Mouse (Mus musculus): ENCODE measurements around the gene Plin5.
A peak's percentile ranks its signal among the peaks of the same experiment; 100 is the strongest.

The Plin5 gene

GRCm38 (mm10) chr17:56117251-56117710 lies at the start of gene Plin5:
Plin5 (minus strand) TSS chr17:56117596.
- peak; percentile 69 for DNase-seq (ENCODE audit: low spot score)

- no peak for DNase-seq (ENCODE audit: low spot score)
Observed at GRCm38 (mm10) chr17:56165671-56166070, 48.3 kb upstream of the Plin5 start.

DNA sequence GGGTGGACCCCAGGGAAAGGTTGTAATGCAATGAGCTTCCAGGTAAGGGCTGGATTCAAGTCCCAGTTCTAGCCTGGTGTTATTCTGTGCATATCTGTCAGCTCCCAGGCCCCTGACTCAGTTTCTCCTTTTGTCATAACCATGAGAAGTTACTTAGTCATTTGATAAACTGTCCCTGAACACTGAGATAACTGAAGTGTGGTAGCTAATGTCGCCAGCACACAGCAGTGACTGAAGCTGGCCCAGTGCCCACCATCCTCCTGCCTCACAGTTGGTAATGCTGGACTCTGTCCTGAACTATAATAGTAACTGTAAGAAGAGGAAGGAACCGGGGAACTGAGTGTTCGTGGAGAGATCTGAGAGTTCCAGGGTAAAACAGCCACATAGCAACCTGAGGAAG lies 47.1 kb upstream of the Plin5 start:
- DNase-seq (ENCODE audit: low spot score), result no peak

- DNase-seq (ENCODE audit: low spot score), result no peak
Observed at GRCm38 (mm10) chr17:56163523-56164102, 46.2 kb upstream of the Plin5 start.

DNA sequence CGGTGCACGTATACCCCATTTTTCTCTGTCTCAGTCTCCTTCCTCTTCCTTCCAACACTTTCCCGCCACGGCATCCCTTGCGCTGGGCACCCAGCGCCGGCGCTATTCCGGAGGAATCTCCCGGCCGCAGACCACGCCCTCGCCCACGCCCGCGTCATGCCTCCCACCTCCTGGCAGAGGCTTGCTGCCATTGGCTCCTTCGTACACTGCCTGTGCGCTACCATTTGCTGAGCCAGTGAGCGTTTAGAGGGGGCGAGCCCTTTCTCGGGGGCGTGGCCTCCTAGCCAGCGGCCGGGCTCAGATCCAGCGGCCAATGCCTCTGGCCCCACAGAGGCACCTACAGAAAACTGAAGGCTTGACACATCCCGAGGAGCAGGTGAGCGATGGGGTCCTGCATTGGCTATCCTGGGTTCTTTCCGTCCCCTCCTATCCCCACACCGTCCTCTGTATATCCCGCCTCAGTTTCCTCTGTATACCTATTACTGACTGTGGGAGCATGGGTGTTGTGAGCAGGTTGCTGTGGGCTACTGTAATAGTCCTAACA lies 44.9 kb upstream of the Plin5 start, which contains the start of gene Tnfaip8l1:
Gene Tnfaip8l1 (plus strand): TSS at position 247 of the 544 bp plus-strand sequence.
- peak; percentile 98 for DNase-seq (ENCODE audit: low spot score)

- DNase-seq (ENCODE audit: low spot score), result peak; percentile 77
Observed at GRCm38 (mm10) chr17:56159729-56160128, 42.3 kb upstream of the Plin5 start.

GRCm38 (mm10) chr17:56153643-56154042 lies 36.2 kb upstream of the Plin5 start:
- DNase-seq (ENCODE audit: low spot score), result peak; percentile 61

- no peak for DNase-seq (ENCODE audit: low spot score)
Observed at GRCm38 (mm10) chr17:56149897-56150296, 32.5 kb upstream of the Plin5 start.

GRCm38 (mm10) chr17:56148790-56149618 lies 31.6 kb upstream of the Plin5 start:
- no peak for DNase-seq (ENCODE audit: low spot score)

DNA sequence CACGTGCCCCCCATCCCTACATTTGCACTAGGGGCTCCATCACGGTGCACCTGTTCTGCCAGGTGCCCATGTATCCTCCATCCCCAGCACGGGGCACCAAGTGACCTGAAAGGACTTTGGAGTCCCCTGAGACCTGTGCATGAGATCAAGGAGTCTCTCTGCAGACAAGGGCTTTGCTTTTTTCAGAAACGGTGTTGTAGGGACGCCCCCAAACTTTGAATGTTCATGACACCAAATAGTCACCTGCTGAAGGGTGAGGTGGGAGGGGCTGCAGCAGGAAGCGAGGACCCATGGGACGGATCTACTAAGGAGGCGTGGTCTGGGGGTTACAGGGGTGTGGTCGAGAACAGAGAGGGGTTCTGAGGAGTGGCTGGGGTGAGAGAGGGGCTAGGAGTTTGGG lies 30.9 kb upstream of the Plin5 start:
- DNase-seq (ENCODE audit: low spot score), result no peak

DNA sequence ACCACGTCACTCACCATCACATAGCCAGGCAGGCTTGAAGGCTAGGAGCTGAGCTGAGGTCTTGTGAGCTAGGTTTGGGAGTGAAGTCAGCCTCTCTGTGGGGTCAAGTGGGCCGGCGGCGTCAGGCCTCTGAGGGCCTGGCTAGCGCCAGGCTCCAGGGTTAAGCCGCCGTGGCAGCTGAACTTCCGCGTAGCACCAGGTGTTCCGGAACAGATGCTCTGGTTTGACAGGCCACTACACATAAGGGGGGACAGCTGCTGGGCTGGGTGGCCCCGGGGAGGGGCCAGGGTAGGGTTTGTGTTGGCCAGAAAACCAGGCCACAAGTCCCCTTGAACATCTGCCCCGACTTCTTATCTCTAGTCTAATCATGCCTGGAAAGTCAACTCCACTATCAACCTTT lies 30.0 kb upstream of the Plin5 start:
- no peak for DNase-seq (ENCODE audit: low spot score)

DNA sequence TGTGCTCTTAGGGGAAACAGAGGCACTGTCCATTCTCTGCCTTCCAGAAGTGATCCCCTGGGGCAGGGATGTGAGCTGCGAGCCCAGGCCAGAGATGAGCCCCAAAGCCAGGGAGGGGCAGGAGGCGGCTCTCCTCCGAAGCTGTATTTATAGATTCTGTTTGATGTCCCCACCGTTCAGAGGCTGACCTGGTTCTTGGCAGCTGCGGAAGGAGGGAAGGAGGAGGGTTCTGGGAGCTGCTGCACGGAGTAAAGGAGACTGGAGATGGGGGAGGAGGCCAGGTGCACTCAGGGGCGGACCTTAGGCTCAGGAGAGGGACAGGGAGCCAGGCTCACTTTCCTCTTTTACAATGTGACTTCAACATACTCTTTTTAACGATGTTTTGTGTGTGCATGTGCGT lies 28.7 kb upstream of the Plin5 start:
- DNase-seq (ENCODE audit: low spot score), result no peak

DNA sequence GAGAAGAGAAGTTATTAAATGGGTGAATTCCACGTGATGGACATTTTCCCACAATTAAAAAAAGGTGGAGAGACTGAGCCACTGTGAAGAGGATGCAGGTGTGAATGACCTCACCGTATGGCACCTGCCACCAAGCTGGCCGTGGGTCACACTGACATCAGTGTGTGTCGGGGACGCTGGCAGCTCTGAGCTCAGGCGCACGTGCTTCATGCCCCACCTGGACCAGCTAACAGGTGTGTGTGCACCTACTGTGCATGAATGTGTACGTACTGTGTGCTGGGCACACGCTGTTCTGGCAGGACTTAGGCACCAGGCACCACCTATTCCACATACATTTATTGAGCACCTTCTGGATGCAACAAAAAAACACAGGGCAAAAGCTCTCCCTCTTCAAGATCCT lies 27.1 kb upstream of the Plin5 start:
- DNase-seq (ENCODE audit: low spot score), result no peak

DNA sequence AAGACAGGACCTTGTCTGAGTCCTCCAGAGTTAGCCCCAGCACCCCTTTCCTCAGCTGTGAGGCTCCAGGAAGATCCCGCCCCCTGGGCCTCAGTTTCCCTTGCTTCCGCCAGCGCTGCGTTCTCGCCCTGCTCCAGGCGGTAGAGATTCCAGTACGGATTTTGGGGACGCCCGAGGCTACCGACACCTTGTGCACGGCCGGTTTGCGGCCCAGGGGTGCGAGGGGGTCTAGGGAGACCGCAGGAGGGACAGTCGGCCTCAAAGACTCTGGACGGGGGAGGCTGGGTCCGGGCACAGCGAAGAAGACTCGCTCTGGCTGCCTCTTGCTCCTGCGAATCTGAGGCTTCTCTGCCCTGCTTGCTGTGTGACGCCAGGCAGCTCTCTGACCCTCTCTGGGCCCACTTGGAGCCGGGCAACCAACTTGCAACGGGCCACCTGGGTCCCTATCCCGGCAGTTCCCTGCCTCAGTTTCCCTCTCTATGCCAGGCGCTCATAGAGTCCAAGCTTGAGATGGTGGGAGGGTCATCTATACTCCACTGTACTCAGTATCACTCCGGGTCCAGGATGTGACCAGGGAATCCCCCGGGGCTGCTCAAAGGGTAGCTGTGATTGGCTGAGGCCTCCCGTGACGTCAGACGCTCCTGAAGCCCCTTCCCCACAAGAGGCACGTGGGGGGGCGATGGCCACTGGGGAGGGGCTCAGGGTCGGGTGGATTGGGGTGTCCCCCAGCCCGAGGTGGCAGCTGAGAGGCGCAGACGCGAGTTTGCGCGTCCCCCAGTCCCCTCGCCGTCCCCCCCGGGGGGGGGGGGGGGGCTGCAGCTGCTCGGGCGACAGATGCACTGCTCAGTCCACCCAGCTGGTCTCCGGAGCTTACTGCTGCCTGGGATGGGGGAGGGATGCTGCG lies 24.6 kb upstream of the Plin5 start:
- peak; percentile 68 for DNase-seq (ENCODE audit: low spot score)

- peak; percentile 78 for DNase-seq (ENCODE audit: low spot score)
Observed at GRCm38 (mm10) chr17:56139858-56140595, 22.6 kb upstream of the Plin5 start, which contains the start of gene Sema6b. Sema6b (minus strand) TSS chr17:56140343.

- no peak for DNase-seq (ENCODE audit: low spot score)
Observed at GRCm38 (mm10) chr17:56139355-56139754, 22.0 kb upstream of the Plin5 start.

- DNase-seq (ENCODE audit: low spot score), result no peak
Observed at GRCm38 (mm10) chr17:56137839-56138613, 20.6 kb upstream of the Plin5 start.

DNA sequence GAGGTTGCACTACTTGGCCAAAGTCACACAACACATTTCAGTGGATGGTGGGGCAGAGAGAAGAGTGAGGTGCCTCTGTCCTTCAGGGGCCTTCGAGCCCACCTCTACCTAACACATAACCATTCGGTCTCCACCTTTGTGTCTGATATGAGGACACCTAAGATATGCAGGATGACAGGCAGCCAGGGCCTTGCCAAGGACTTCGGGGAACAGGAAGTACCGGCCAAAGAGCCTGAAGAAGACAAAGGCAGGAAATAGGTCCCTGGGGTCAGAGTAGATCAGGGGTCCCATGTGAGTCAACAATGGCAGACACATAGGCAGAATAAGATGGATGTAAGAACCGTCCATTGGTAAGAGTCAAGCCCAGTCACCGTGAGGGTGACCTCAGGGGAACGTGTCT lies 19.2 kb upstream of the Plin5 start:
- no peak for DNase-seq (ENCODE audit: low spot score)

- peak; percentile 62 for DNase-seq (ENCODE audit: low spot score)
Observed at GRCm38 (mm10) chr17:56134463-56134971, 17.1 kb upstream of the Plin5 start.
